ENCODE assay signal across 8 mouse cellular contexts in the genomic region with DNA sequence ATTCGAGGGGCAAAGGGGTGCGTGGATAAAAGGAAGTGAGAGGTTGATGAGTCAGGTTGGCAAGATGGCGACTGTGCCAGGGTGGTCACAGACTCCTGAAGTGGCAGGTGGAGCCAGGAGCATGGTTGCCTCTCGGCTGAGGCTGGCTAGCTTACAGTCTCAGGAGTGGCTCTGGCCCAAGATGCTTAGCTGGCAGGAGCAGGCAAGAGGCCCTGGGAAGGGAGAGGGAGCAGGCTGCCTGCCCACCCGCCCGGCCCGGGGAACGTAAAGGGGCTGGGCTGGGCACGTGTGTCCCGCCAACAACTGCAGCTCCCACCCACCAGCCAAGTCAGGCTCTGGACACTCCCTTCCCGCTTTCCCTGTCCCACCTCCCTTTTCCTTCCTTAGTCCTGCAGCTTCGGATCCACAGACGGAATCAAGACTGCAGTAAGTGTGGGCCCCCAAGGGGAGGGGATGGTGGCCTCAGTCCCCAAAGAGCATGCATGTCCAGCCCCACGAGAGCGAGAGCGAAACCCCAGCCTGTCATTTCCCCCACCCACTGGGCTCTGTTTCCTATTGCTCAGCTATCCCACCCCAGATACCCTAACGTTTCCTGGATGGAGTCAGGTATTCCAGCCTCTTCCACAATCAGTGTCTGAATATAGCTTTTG. TPM values are rescaled to one million over a fixed set of nuclear protein-coding genes. Genes with fewer than 3 reads are reported as not detected.
DNase-seq lines count a peak whose midpoint lies in the region; ATAC-seq lines count a peak whose summit lies in the region.

No protein-coding gene starts in this region.

- H3K27ac ChIP-seq in hindbrain, embryonic 15.5 days (replicated peaks), result no peak overlapping the region

- no peaks in the 10 kb centered on the region for H3K27me3 ChIP-seq in hindbrain, embryonic 15.5 days

- no peak overlapping the region for H3K4me3 ChIP-seq in hindbrain, embryonic 15.5 days

- H3K4me2 ChIP-seq in hindbrain, embryonic 15.5 days, result peak overlapping the region; percentile 82

- no peaks in the 10 kb centered on the region for H3K9me3 ChIP-seq in hindbrain, embryonic 15.5 days

- no peak overlapping the region for H3K9ac ChIP-seq in hindbrain, embryonic 15.5 days

- peaks cover under 1% of the 10 kb centered on the region; the same call in 1 of the 2 replicates for H3K36me3 ChIP-seq in hindbrain, embryonic 15.5 days

- H3K4me1 ChIP-seq in hindbrain, embryonic 15.5 days (replicated peaks), result peaks cover 39% of the 10 kb centered on the region

- intact Hi-C loops in left cerebral cortex, postnatal 4 days (cut with DNase I), result loop anchor here (5.0 kb wide), 1 partner anchor 61 kb away; no protein-coding TSS in a partner anchor

- DNase-seq in left cerebral cortex, postnatal 4 days, result peak; percentile 81
- no peak for DNase-seq in left cerebral cortex, adult 9 months (ENCODE audit: low spot score in 2 of 2)
- DNase-seq in gastrocnemius, adult 18-20 months (ENCODE audit: low spot score), result peak; percentile 68
- DNase-seq in lung, postnatal 36 days, result peak; percentile 59
- DNase-seq in T-cell, adult 2 months (ENCODE audit: low spot score), result no peak
- DNase-seq in adrenal gland, postnatal 4 days (ENCODE audit: low spot score in 2 of 2), result no peak

- 63% methylated on average over 17 of the region's 17 CpGs for WGBS in hindbrain, embryonic 15.5 days

- no peak for ATAC-seq in hindbrain, embryonic 15.5 days (ENCODE audit: low FRiP score, low read depth)
- no peak for ATAC-seq in erythroblast, adult 5-6 weeks (replicated peaks; ENCODE audit: low FRiP score, poor library complexity, severe bottlenecking)

RNA-seq across cellular contexts. Expression of gene Mamstr, which starts 1.7 kb away (rescaled TPM):
- 1 to 10 TPM; 1.7 to 2.6 TPM for total RNA-seq in left cerebral cortex, postnatal 4 days (2021)
- total RNA-seq in gastrocnemius, adult 18-20 months (2021), result 10 to 100 TPM; 17.6 to 18.7 TPM
- polyA plus RNA-seq in hindbrain, embryonic 15.5 days (2015; fragmentation: Nextera tagmentation; extraction: Ambion mirVana), result 4.0 and 5.2 TPM in 2 replicates
- total RNA-seq in adrenal gland, postnatal 4 days (2021), result 10 to 100 TPM; 11.5 to 14.2 TPM
- total RNA-seq in erythroblast, adult 5-6 weeks (2015; ENCODE audit: low replicate concordance), result not detected in 2 replicates
- total RNA-seq in erythroblast, adult 5-6 weeks (2017; ENCODE audit: low replicate concordance), result not detected in 2 replicates

RNA-seq across cellular contexts. Expression of gene Rasip1, which starts 14.2 kb away (rescaled TPM):
- total RNA-seq in left cerebral cortex, postnatal 4 days (2021), result 10 to 100 TPM; 23.5 to 25.1 TPM
- total RNA-seq in gastrocnemius, adult 18-20 months (2021), result 1 to 10 TPM; 5.5 to 8.5 TPM
- 20.2 and 24.3 TPM in 2 replicates for polyA plus RNA-seq in hindbrain, embryonic 15.5 days (2015; fragmentation: Nextera tagmentation; extraction: Ambion mirVana)
- 10 to 100 TPM; 31.1 to 31.2 TPM for total RNA-seq in adrenal gland, postnatal 4 days (2021)
- total RNA-seq in erythroblast, adult 5-6 weeks (2015; ENCODE audit: low replicate concordance), result not detected in 2 replicates
- total RNA-seq in erythroblast, adult 5-6 weeks (2017; ENCODE audit: low replicate concordance), result not detected in 2 replicates

RNA-seq across cellular contexts. Expression of gene Izumo1, which starts 19.9 kb away (rescaled TPM):
- total RNA-seq in left cerebral cortex, postnatal 4 days (2021), result under 1 TPM in 1 of 2 experiments, not detected in 1; 0.20 TPM
- total RNA-seq in gastrocnemius, adult 18-20 months (2021), result not detected
- 0.08 and 0.09 TPM in 2 replicates for polyA plus RNA-seq in hindbrain, embryonic 15.5 days (2015; fragmentation: Nextera tagmentation; extraction: Ambion mirVana)
- total RNA-seq in adrenal gland, postnatal 4 days (2021), result 1 to 10 TPM in 1 of 2 experiments, under 1 TPM in 1; 0.54 to 1.1 TPM
- not detected in 2 replicates for total RNA-seq in erythroblast, adult 5-6 weeks (2015; ENCODE audit: low replicate concordance)
- total RNA-seq in erythroblast, adult 5-6 weeks (2017; ENCODE audit: low replicate concordance), result not detected in 2 replicates

RNA-seq across cellular contexts. Expression of gene Fut1, which starts 24.4 kb away (rescaled TPM):
- under 1 TPM in 1 of 2 experiments, not detected in 1; 0.14 TPM for total RNA-seq in left cerebral cortex, postnatal 4 days (2021)
- not detected for total RNA-seq in gastrocnemius, adult 18-20 months (2021)
- polyA plus RNA-seq in hindbrain, embryonic 15.5 days (2015; fragmentation: Nextera tagmentation; extraction: Ambion mirVana), result not detected in 2 replicates
- total RNA-seq in adrenal gland, postnatal 4 days (2021), result under 1 TPM in 1 of 2 experiments, not detected in 1; 0.22 TPM
- total RNA-seq in erythroblast, adult 5-6 weeks (2015; ENCODE audit: low replicate concordance), result not detected in 2 replicates
- not detected in 2 replicates for total RNA-seq in erythroblast, adult 5-6 weeks (2017; ENCODE audit: low replicate concordance)

RNA-seq across cellular contexts. Expression of gene Fut2, which starts 24.7 kb away (rescaled TPM):
- total RNA-seq in left cerebral cortex, postnatal 4 days (2021), result not detected
- total RNA-seq in gastrocnemius, adult 18-20 months (2021), result under 1 TPM in 1 of 2 experiments, not detected in 1; 0.11 TPM
- polyA plus RNA-seq in hindbrain, embryonic 15.5 days (2015; fragmentation: Nextera tagmentation; extraction: Ambion mirVana), result 0.05 and 0.32 TPM in 2 replicates
- under 1 TPM in 1 of 2 experiments, not detected in 1; 0.42 TPM for total RNA-seq in adrenal gland, postnatal 4 days (2021)
- not detected in 2 replicates for total RNA-seq in erythroblast, adult 5-6 weeks (2015; ENCODE audit: low replicate concordance)
- total RNA-seq in erythroblast, adult 5-6 weeks (2017; ENCODE audit: low replicate concordance), result not detected in 2 replicates

Comparison
In these comparisons a context has a peak if more than half of its experiments do, and no peak if none do; other contexts are left out.
1. DNase-seq: peak in left cerebral cortex, postnatal 4 days (single experiment), gastrocnemius, adult 18-20 months (single experiment) and lung, postnatal 36 days (single experiment); none in left cerebral cortex, adult 9 months (0 of 2), T-cell, adult 2 months (single experiment) and adrenal gland, postnatal 4 days (0 of 2).
2. RNA of gene Rasip1, which starts 14.2 kb away (total RNA-seq): 31.1 to 31.2 TPM in adrenal gland, postnatal 4 days, 23.5 to 25.1 TPM in left cerebral cortex, postnatal 4 days and 5.5 to 8.5 TPM in gastrocnemius, adult 18-20 months; not detected in erythroblast, adult 5-6 weeks; every median in the first group is over 4 times any median in the second.